Mouse (Mus musculus): ENCODE measurements around the gene Timm17a. TPM values are rescaled to one million over a fixed set of nuclear protein-coding genes. Genes with fewer than 3 reads are reported as not detected.

Timm17a gene
- 100 to 1,000 TPM; 151 to 176 TPM for total RNA-seq (2021)

DNA sequence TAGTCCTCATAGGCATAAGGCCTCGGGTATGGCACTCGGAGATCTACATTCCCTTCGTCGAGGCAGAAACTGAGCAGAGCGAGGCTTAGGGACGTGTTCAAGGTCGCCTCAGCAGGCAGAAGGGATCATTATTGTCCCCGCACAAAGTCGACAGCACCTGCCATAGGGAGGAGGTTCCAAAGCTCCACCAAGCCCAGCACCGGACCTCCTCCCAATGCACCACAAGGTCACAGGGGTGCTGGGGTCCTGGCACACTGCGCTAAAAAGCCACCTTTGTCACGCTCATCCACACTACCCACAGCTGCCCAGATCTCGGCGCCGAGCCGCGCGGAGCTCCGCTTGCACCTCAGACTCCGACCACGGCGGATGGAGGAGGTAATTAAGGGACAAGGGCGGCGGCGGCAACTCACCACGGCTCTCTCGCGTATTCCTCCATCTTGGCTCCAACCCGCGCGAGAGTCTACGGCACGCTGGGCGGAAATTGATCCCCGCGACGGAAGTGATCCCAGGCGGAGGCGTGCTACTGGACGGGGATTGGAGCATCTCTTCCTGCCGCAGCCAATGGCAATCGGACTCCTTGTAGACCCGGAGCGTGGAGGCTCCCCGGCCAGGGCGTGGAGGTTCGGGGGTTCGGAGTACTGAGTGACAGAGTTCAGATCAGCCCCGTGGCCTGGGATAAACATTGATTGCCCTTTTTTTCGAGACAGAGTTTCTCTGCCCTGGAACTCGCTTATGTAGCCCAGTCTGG, at the start of gene Timm17a:
Timm17a (minus strand) TSS at position 495 of the 748 bp plus-strand sequence.
- peak; percentile 77 to 83 for DNase-seq (ENCODE audit: extremely low spot score in 1 of 2, low spot score in 1 of 2)

DNA sequence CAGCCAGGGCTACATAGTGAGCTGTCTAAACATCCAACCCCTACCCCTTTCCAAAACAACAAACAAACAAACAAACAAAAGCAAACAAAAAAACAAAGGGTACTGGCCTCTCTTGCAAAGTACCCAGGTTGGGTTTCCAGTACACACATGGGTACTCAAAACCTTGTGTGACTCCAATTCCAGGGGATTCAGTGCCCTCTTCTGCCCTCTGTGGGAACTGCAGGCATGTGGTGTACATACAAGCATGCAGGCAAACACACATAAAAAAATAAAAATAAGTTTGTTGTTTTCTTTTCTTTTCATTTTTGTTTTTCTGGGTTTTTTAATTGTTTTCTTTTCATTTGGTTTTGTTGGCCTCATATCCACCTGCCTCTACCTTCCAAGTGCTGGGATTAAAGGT, 48.5 kb upstream of the Timm17a start:
- DNase-seq (ENCODE audit: extremely low spot score in 1 of 2, low spot score in 1 of 2), result no peak

DNA sequence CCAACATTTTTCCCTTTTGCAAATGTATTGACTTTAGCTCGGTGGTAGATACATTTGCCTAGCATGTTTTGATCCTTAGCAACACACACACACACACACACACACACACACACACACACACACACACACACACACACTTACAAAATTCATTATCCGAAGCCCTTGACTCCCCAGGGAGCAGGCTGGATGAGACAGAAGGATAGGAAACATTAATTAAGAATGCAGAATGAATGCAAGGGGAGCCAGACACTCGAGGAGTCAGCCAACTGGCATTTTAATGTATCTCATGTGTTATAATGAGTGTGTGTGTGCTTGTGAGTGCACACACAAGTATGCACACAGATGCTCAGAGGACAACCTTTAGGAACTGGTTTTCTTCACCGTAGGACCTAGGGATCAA, 47.9 kb upstream of the Timm17a start:
- DNase-seq (ENCODE audit: extremely low spot score in 1 of 2, low spot score in 1 of 2), result no peak

DNA sequence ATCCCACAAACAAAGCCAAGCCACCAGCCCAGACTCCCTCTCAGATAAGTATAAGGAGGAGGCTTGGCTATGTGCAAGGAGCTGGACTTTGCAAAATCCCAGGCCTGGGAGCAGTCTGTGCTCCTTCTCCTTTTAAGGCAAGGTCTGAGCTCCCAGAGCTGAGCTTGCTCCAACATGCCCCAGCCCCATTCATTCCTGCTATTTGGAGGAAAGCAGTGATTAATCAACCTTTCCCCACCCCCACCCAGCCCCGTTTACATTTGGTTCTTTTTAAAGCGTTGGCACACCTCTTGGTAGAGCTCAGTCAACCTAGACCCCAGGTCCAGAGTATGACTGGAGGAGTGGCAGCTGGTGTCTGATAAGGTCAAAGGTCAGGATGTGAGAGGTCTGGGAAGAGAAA, 45.5 kb upstream of the Timm17a start:
- no peak for DNase-seq (ENCODE audit: extremely low spot score in 1 of 2, low spot score in 1 of 2)

DNA sequence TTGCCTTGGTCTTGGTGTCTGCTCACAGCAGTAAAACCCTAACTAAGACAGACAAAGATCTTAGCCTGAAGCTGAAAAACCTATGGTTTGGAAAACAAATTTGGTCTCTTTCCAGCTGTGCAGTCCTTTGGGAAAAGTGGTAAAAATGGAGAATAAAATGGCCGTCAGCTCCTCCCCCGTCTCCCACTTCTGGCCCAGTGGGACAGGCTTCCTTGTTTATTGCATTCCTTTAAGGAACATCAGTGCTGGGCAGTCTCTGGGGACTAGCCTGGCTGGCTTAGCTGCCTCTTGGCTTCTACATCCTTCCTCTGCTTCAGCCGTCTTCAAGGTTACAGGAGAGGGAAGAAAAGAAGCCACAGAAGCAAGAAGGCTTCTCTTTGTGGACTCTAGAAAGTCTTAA, 38.4 kb upstream of the Timm17a start:
- DNase-seq (ENCODE audit: extremely low spot score in 1 of 2, low spot score in 1 of 2), result no peak

DNA sequence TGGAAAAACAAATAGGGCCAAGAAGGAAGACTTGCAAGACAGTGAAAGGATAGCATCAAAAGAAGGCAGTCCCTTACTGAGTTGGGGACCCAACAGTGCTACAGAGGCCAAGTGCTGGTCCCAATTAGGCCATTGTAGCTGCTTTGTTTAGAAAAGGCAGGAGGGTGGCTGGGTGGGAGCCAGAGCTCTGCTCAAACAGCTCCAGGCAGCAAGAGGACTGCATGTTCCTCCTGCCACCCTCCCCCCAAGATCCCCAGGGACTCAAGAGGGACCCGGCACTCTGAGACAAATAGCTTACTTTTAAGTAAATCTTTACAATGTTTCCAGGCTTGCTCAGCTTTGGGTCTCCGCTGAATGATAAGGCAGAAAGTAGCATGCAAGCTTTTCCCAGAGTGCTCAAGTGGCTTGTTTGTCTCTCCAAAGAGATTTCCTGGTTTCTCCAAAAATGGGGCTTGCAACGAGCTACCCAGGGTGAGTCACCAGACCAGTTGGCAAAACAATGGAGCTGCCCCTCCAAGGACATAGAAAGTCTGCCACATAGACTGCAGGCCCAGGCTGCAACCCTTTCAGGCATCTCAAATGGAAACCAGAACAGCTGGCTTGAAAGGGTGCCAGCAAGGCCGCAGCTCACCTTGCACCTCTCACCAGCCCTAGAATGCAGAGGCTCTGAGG, 34.1 kb upstream of the Timm17a start:
- no peak for DNase-seq (ENCODE audit: extremely low spot score in 1 of 2, low spot score in 1 of 2)

DNA sequence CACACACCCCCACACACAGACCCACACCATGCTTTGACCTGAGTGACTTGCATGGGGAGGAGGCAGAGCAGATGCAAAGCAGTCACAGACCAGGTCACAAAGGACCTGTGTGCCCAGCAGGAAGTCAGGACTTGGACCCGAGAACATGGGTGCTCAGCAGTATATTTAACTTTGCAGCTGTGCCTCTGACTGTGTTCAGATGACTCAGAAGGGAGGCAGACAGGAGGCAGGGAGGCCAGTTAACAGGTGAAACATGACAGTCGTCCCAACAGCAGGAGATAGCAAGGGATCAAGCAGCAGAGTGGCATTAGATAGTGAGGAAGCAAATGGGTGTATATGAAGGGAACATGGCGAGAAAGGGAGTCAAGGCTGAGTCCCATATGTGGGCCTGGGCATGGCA, 33.3 kb upstream of the Timm17a start:
- DNase-seq (ENCODE audit: extremely low spot score in 1 of 2, low spot score in 1 of 2), result no peak

DNA sequence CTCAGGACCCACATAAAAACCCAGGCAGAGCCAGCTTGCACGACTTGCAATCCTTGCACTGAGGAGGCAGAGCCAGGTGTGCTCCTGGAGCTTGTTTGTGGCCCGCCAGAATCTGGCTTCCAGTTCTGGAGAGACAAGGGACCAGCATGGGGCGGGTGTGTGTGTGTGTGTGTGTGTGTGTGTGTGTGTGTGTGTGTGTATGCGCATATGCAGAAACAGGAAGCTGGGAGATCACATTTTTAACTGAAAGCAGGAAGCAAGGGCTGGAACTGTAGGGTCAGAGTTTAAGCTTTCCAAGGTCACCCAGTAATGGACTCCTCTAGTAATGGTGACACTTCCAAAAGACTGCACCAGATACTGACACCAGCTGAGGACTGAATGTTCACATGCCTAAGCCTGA, 30.4 kb upstream of the Timm17a start:
- no peak for DNase-seq (ENCODE audit: extremely low spot score in 1 of 2, low spot score in 1 of 2)

DNA sequence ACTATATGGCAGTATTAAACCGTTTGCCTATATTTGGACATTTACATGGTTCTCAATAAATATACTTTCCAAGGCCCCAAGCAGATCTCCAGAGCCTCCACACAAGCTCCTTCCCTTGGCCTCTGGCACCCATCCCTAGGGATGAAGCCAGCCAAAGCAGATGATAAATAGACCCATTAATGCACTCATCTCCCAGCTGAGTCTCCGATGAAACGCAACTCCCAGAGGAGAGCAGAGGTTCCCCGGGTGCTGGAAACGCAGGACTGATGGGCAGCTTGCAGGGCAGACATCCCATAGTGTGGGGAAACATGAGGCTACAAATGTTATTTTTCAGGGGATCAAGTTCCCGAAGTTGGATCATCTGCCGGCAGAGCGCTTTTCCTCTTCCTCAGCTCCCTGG, 28.4 kb upstream of the Timm17a start:
- DNase-seq (ENCODE audit: extremely low spot score in 1 of 2, low spot score in 1 of 2), result no peak

DNA sequence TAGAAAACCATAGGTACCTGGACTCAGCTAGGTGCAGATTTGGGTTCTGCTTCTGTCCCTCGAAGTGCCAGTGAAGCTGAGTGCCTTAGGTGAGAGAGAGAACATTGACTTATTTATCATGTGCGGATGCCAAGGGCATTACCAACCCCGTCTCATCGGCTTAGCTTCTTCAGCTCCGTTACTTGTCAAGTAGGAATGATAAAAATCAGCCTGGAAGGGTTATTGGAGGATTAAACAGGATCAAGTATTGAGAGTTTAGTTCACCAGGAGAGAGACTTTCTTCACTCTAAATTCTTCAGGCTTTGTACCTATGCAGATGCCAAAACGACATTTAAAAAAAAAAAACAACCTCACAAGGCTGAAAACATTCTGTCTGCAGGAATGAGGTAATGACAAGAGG, 17.0 kb upstream of the Timm17a start:
- no peak for DNase-seq (ENCODE audit: extremely low spot score in 1 of 2, low spot score in 1 of 2)

DNA sequence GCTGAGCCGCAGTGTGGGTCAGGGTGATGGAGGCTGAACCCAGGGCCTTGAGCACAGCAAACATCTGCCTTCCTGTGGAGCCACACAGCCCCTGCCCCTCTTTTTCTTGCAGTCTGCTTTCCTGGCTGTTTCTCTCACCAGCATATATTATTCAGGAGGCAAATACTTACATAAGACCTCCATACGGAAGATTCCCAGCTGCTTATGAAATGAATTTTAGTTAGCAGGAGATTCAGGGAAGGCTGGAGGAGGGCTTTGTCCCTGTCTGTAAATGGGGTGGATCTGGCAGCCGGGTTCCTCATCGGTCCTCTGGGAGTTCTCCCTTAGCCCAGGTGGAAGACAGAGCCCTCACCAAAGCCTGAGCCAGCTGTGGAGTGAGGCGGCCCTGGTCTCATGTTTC, 14.8 kb upstream of the Timm17a start:
- DNase-seq (ENCODE audit: extremely low spot score in 1 of 2, low spot score in 1 of 2), result no peak

DNA sequence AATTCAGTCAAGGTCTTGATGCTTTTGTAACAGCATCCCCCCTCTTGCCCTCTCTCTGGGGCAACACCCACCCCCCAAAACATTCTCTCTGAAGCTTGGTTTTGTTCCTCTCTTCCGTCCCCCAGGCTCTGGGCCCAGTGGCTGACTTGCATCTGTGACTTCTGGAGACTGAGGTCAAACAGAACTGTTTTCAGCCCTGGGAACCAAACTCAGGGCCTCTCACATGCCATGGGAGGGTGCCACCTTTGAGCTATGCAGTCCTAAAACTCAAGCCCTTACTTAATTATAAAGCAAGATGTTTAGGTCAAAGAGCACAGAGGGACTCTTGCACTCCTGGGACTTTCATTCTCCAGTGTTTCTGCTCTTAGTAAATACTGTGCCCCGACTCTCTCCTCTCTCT, 12.4 kb upstream of the Timm17a start:
- DNase-seq (ENCODE audit: extremely low spot score in 1 of 2, low spot score in 1 of 2), result no peak

DNA sequence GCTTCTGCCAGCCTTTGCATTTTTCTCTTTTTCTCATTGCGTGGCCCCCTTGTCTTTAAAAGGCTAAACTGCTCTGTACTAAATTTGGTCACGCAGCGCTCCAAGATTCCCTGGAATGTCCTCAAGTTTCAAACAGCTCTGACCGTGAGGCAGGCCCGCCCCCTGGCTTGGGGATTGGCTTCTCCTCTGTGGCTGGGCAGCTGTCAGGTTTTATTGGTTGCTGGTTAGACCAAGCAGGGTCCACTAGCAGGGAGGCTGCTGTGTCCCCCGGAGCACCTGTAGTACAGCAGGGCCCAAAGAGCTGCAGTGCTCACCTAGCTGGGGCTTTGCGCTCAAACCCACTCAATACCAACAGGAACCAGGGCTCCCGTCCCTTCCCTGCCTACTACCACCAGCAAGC, 11.0 kb upstream of the Timm17a start, which contains the start of gene Lmod1:
Lmod1 (plus strand) TSS at position 237 of the 400 bp plus-strand sequence.
- DNase-seq (ENCODE audit: extremely low spot score in 1 of 2, low spot score in 1 of 2), result no peak

DNA sequence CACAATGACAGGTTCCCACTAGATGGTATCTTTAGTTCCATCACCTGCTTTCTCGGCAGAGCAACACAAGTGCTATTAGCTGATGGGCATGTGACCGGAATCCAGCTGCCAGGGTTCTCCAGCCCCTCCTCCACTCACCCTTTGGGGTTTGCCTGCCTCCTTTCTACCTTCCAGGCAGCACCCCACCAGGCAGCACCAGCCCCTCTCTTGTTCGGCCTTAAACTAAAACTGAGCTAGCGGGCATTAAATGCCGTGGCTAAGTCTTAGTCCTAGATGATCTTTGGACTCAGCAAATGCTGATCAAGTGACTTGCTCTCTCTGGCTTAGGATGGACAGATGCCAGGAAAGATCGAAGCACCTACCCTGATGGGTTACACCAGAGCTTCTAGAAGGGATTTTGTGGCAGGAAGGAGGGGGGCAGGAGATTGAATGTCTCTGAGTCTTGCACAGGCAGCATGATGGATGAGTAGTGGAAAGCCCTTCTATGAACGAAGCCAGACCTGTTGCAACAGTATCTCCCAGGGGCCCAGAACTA, 9.9 kb upstream of the Timm17a start:
- DNase-seq (ENCODE audit: extremely low spot score in 1 of 2, low spot score in 1 of 2), result no peak

DNA sequence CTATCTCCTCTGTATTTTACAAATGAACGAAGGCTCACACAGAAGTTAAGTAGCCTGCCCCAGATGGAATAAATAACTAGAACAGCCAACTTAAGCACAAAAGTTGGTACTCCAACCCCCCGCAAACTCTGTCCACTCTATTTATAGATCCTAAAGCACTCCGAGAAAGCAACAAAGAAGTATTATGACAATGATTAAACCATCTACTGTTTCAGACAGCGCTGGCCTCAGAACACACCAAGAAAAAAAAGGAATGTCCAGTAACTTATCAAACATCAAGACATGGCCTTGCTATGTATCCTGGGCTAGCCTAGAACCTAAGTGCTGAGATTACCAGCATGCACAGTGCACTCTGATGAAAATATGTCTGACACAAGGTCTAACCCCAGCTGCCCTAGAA, 1.4 kb downstream of the Timm17a start:
- DNase-seq (ENCODE audit: extremely low spot score in 1 of 2, low spot score in 1 of 2), result no peak

DNA sequence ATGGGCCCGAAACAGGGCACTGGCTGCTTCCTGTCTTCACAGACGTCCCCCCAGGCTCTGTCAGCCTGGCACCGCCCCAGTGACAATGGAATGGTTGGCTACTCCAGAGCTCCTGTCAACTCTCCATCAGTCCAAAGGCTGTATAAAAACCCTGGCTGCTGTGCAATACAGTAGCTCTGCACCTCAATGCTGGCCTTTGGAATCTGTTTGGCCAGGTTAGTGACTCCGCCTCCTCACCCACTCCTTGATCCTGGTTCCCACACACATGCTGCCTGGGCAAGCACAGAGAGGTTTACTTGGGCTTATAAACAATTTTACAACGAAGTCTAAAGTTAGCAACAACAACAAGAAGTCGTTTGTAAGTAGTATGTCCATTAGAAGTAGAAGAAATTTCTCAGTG, 2.2 kb downstream of the Timm17a start:
- no peak for DNase-seq (ENCODE audit: extremely low spot score in 1 of 2, low spot score in 1 of 2)

DNA sequence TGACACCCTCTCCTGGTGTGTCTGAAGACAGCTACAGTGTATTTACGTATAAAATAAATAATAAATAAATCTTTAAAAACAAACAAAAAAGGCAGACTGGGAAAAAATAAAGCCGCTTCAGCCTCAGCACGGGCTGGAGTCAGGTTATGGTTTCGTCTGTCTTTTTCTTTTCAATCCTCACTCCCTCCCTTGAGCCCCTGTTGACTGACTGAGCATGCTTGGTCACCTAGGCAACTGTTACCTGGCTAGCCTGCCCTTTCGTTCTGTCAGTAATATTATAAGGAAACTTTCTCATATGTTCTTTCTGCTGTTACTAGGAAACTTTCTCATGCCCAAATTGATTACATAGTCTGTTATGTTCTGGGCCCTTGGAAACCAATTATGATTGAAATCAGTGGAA, 22.7 kb downstream of the Timm17a start:
- DNase-seq (ENCODE audit: extremely low spot score in 1 of 2, low spot score in 1 of 2), result no peak

DNA sequence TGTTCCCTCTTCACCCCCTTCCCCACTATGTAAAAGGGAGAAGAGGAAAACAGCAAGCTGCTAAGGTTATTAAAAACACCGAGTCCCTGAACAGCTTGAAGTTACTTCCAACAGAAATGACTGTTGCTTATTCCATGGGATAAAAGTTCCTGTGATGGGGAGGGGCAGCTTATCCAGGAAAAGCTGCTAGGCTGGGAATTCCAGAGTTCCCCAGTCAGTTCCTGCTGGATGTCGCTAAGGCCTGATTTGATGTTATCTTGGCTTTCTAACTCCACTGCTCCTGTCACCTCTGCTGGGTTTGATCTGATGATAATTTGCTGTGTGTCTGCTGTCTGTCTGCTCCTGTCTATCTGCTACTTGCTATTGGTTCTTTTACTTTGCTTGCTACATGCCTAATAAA, 27.3 kb downstream of the Timm17a start:
- DNase-seq (ENCODE audit: extremely low spot score in 1 of 2, low spot score in 1 of 2), result no peak

DNA sequence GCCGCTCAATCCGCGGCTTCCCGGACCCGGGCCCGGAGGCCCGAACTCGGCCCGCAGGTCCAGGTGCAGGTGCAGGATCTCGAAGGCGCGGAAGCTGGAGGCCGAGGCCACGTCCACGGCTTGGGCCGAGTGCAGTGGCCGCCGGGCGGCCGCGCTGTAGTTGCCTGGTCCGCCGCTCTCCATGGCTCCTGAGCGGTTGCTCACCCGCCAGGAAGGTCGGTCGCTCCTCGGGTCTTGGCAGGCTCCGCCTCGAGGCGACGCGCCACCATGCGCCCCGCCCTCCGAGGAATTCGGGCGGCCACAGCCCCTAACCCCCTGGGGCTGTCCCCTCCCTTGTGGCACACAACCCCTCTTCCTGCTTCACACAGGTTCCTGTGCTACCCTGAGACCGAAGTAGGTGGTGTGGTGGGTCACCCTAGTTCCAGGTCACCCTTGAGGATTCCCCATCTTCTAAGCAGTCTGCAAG, 29.7 kb downstream of the Timm17a start, which contains the start of gene Rnpep:
Rnpep (minus strand) TSS at position 259 of the 466 bp plus-strand sequence.
- peak; percentile 54 to 74 for DNase-seq (ENCODE audit: extremely low spot score in 1 of 2, low spot score in 1 of 2)

DNA sequence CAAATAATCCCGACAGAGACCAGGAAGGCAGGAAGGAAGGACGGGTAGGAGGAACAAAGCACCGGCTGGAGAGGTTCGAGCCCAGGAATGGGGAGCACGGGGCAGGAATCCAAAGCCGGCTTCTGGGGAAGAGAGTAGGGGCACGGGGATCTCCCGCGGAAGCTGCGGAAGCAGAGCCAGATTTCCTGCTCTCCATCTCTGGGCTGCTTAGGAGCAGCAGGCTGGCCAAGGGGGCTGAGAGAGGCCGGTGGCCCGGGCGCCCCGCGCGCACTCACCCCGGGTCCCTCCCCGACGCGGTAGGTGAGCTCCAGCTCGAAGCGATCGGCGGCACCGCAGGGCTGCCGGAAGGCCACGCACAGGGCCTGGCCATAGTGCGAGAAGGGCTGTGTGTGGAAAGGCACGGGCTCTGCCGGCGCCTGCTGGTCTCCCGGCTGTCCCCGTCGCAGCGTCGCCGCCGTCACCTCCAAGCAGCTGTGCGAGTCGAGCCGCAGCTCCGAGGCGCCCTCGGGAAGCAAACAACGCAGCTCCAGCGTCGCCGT, 30.2 kb downstream of the Timm17a start:
- DNase-seq (ENCODE audit: extremely low spot score in 1 of 2, low spot score in 1 of 2), result peak in 1 of 2 experiments; percentile 13

DNA sequence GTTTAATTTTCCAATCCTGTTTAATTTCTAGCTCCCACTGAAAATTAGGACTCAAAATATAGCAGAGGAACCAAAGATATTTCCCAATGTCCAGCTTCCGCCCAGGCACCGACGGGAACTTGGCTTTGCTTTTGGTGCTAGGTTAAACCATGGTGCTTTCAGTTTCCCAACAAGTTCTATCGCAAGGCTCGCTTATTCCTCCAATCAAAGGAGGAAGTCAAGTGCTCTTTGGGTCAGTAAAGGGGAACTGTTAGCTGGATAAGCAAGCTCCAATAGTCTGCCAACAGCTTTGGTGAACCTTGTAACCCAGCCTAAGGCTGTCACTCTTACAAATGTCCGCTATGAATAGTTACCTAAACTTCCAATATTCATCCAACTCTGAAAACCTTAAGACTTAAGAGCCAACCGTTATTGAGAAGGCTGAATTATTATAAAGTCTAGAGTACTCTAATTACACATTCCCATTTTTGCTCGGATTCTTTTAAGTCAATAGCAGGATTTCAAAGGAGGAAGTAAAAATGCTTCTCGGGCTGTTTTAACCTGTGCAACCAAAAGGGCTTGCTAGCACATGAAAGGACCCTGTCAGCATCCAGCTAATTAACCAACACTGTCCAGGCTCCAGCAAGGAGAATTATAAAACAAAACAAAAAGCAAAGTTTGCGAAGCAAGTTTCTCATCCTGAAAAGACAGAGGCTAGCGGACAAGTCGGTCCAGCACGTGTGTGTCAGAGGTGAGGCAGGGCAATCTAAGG, 30.9 kb downstream of the Timm17a start:
- no peak for DNase-seq (ENCODE audit: extremely low spot score in 1 of 2, low spot score in 1 of 2)

Data from layer of hippocampus, postnatal 25 days (tissue).